ENCODE assay signal across 8 mouse cellular contexts in the genomic region with DNA sequence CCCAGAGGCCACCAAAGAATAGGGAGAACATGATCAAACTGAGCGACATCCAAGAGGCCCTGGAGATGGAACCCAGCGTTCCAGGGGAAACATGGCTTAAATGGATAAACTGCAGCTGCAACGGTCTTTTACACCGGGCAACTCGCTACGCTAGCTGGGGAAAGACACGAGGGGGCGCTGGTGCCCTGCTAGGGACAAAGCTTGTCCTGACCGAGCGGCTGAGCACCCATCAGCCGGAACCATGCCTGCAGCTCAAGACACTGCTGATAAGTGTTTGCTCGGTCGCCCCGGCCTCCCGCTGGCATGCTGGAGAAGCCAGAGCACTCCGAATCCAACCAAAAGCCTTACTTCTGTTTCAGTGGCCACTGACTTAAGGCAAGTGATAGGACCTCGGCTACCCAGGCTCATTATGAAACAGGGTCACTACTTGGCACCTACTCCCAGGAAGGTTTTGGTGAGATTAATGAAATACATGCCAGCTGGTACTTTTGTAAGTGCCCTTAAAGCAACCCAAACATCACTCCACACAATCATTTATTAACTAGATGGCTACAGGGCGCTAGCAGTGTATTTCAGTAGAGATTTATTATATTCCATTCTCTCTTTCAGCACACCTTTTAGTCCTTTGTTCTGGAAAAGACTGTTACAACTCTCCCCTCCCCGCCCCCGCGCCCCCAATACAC. TPM values are rescaled to one million over a fixed set of nuclear protein-coding genes. Genes with fewer than 3 reads are reported as not detected.
DNase-seq lines count a peak whose midpoint lies in the region; ATAC-seq and TF ChIP-seq lines count a peak whose summit lies in the region.

Gene 1700125H20Rik, plus strand, starts transcription at position 347 of the 683 bp plus-strand sequence.

- H3K27ac ChIP-seq in embryonic facial prominence, embryonic 10.5 days (replicated peaks): peak within 1 kb of the TSS; percentile 77
- H3K27ac ChIP-seq in intestine, postnatal 0 days (ENCODE audit: low read depth, low read length): no peak within 1 kb of the TSS
- no peak within 1 kb of the TSS for H3K27ac ChIP-seq in midbrain, embryonic 11.5 days (ENCODE audit: low read depth, low read length)

- H3K27me3 ChIP-seq in embryonic facial prominence, embryonic 10.5 days (replicated peaks; ENCODE audit: low read depth, poor library complexity, severe bottlenecking): 0 out of 2 replicates have a peak, but pooled peaks cover 11% of the 10 kb centered on the region
- H3K27me3 ChIP-seq in intestine, postnatal 0 days (replicated peaks; ENCODE audit: control insufficient read depth, insufficient read depth, low read length): no peaks in the 10 kb centered on the region; the same call in 1 of the 2 replicates
- no peaks in the 10 kb centered on the region for H3K27me3 ChIP-seq in midbrain, embryonic 11.5 days (ENCODE audit: control insufficient read depth, insufficient read depth, low read length)

- peaks cover 13% of the 10 kb centered on the region for H3K4me1 ChIP-seq in embryonic facial prominence, embryonic 10.5 days
- no peaks in the 10 kb centered on the region for H3K4me1 ChIP-seq in intestine, postnatal 0 days (replicated peaks; ENCODE audit: control insufficient read depth, insufficient read depth, low read length)
- H3K4me1 ChIP-seq in midbrain, embryonic 11.5 days (ENCODE audit: control insufficient read depth, insufficient read depth, low read length): no peaks in the 10 kb centered on the region

- no peaks in the 10 kb centered on the region for H3K36me3 ChIP-seq in embryonic facial prominence, embryonic 10.5 days (replicated peaks)
- H3K36me3 ChIP-seq in intestine, postnatal 0 days (ENCODE audit: control insufficient read depth, insufficient read depth): no peaks in the 10 kb centered on the region
- H3K36me3 ChIP-seq in midbrain, embryonic 11.5 days (ENCODE audit: control insufficient read depth, insufficient read depth, low read length): no peaks in the 10 kb centered on the region

- intact Hi-C loops in left cerebral cortex, postnatal 36 days (cut with DNase I): loop anchor here (5.0 kb wide), 1 partner anchor 92 kb away; no protein-coding TSS in a partner anchor

- peak within 1 kb of the TSS; percentile 65 for H3K4me2 ChIP-seq in intestine, postnatal 0 days (replicated peaks; ENCODE audit: low read depth)
- peak within 1 kb of the TSS; percentile 41 for H3K4me2 ChIP-seq in midbrain, embryonic 11.5 days

- DNase-seq in adrenal gland, postnatal 14 days: peak; percentile 96
- DNase-seq in embryonic facial prominence, embryonic 10.5 days (ENCODE audit: low spot score): peak; percentile 92
- DNase-seq in left cerebral cortex, postnatal 36 days (ENCODE audit: low spot score in 2 of 2): peak; percentile 79 to 80
- peak; percentile 99 for DNase-seq in midbrain, embryonic 11.5 days (ENCODE audit: low spot score, missing footprints)
- DNase-seq in right cerebral cortex, postnatal 4 days: peak; percentile 96
- peak; percentile 81 for DNase-seq in yolk sac, embryonic 10.5 days (ENCODE audit: low spot score)

- TF ChIP-seq CTCF in intestine, postnatal 0 days (IDR thresholded peaks at IDR 0.05; ENCODE audit: low read depth): peak; percentile 98

- 15% methylated on average over 21 of the region's 21 CpGs for WGBS in embryonic facial prominence, embryonic 10.5 days
- WGBS in intestine, postnatal 0 days: 9% methylated on average over 21 of the region's 21 CpGs
- 13% methylated on average over 21 of the region's 21 CpGs for WGBS in midbrain, embryonic 11.5 days

- H3K4me3 ChIP-seq in embryonic facial prominence, embryonic 10.5 days: peak within 1 kb of the TSS; percentile 51
- H3K4me3 ChIP-seq in intestine, postnatal 0 days (ENCODE audit: low read depth, low read length): no peak within 1 kb of the TSS; the same call in 1 of the 2 replicates
- H3K4me3 ChIP-seq in midbrain, embryonic 11.5 days (ENCODE audit: low read depth, low read length): peak within 1 kb of the TSS; percentile 14; the same call in 1 of the 2 replicates

- ATAC-seq in granulocyte monocyte progenitor cell, adult 5-6 weeks (replicated peaks; ENCODE audit: poor library complexity, severe bottlenecking): peak; percentile 99
- peak; percentile 76 for ATAC-seq in intestine, postnatal 0 days
- ATAC-seq in midbrain, embryonic 11.5 days (ENCODE audit: low FRiP score): peak; percentile 87

- H3K9me3 ChIP-seq in embryonic facial prominence, embryonic 10.5 days: no peaks in the 10 kb centered on the region
- no peaks in the 10 kb centered on the region for H3K9me3 ChIP-seq in intestine, postnatal 0 days (ENCODE audit: control insufficient read depth)
- no peaks in the 10 kb centered on the region for H3K9me3 ChIP-seq in midbrain, embryonic 11.5 days (ENCODE audit: control insufficient read depth, low read length)

- peak within 1 kb of the TSS; percentile 3; the same call in 1 of the 2 replicates for H3K9ac ChIP-seq in intestine, postnatal 0 days (ENCODE audit: low read depth, low read length)
- peak within 1 kb of the TSS; percentile 56 for H3K9ac ChIP-seq in midbrain, embryonic 11.5 days (ENCODE audit: low read length)

RNA-seq across cellular contexts. Expression of gene 1700125H20Rik, which starts in this region (rescaled TPM):
- total RNA-seq in adrenal gland, postnatal 14 days (2021): 1.1 and 1.4 TPM in 2 replicates
- 0.40 and 0.46 TPM in 2 replicates for polyA plus RNA-seq in embryonic facial prominence, embryonic 10.5 days (2016; fragmentation: Nextera tagmentation; extraction: Ambion mirVana)
- total RNA-seq in granulocyte monocyte progenitor cell, adult 5-6 weeks (2014; fragmentation: Nextera tagmentation): not detected in 2 replicates
- total RNA-seq in granulocyte monocyte progenitor cell, adult 5-6 weeks (2017): 0.26 TPM in 1 of 2 replicates, not detected in the other
- polyA plus RNA-seq in intestine, postnatal 0 days (2015; fragmentation: Nextera tagmentation; extraction: Ambion mirVana): 0.23 and 0.24 TPM in 2 replicates
- total RNA-seq in left cerebral cortex, postnatal 36 days (2021): not detected
- 0.25 and 0.27 TPM in 2 replicates for polyA plus RNA-seq in midbrain, embryonic 11.5 days (2014; fragmentation: Nextera tagmentation; extraction: Ambion mirVana)

Comparison
In these comparisons a context has a peak if more than half of its experiments do, and no peak if none do; other contexts are left out.
1. Peak in DNase-seq, H3K4me3 ChIP-seq and H3K27ac ChIP-seq in embryonic facial prominence, embryonic 10.5 days; RNA of the gene not detected or under 1 TPM.
2. Peak in ATAC-seq in granulocyte monocyte progenitor cell, adult 5-6 weeks; RNA of the gene not detected or under 1 TPM.
3. Peak in ATAC-seq, H3K9ac ChIP-seq and H3K4me2 ChIP-seq in intestine, postnatal 0 days; RNA of the gene not detected or under 1 TPM.
4. Peak in DNase-seq in left cerebral cortex, postnatal 36 days; RNA of the gene not detected or under 1 TPM.
5. Peak in DNase-seq, ATAC-seq, H3K4me3 ChIP-seq, H3K9ac ChIP-seq and H3K4me2 ChIP-seq in midbrain, embryonic 11.5 days; RNA of the gene not detected or under 1 TPM.